Mouse (Mus musculus) natural killer cell, adult 2 months (primary cell): Measurements from ENCODE around the gene Vmn1r55.
"Not testable (repeated sequence)": the region's sequence is repeated elsewhere in the genome, so short reads cannot be mapped to it uniquely, and the experiment has no call there.

ENCODE experiments used
- DNase-seq, 2 experiments: peaks; one replicate each; pipeline ENCODE4 v3.0.0; 2022; ENCODE audit warnings: low spot score in 2 of 2

The Vmn1r55 gene

GRCm38 (mm10) chr7:5149570-5149969 lies at the start of gene Vmn1r55:
Gene Vmn1r55 (minus strand): TSS chr7:5149670.
- not testable (repeated sequence) for DNase-seq

DNA sequence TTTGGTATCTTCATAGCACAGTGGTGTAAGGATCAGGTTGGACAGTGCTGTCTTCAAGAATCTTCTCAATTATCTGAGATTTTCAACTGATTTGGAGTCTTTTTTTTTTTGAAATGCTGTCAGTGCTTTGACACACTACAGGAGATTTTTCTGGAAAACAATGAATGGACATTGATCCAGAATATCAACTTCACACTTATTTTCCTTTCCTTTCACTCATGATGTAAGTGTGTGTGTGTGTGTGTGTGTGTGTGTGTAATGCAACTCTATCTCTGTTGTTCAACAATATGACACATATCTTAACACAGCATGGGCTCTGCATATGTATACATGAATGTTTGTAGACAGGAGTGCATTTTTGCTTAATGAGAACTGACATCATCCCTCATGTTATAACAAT lies 47.2 kb upstream of the Vmn1r55 start, which contains the start of gene Vmn1r56:
Vmn1r56 (minus strand) TSS at position 101 of the 400 bp plus-strand sequence.
- DNase-seq = not testable (repeated sequence)

DNA sequence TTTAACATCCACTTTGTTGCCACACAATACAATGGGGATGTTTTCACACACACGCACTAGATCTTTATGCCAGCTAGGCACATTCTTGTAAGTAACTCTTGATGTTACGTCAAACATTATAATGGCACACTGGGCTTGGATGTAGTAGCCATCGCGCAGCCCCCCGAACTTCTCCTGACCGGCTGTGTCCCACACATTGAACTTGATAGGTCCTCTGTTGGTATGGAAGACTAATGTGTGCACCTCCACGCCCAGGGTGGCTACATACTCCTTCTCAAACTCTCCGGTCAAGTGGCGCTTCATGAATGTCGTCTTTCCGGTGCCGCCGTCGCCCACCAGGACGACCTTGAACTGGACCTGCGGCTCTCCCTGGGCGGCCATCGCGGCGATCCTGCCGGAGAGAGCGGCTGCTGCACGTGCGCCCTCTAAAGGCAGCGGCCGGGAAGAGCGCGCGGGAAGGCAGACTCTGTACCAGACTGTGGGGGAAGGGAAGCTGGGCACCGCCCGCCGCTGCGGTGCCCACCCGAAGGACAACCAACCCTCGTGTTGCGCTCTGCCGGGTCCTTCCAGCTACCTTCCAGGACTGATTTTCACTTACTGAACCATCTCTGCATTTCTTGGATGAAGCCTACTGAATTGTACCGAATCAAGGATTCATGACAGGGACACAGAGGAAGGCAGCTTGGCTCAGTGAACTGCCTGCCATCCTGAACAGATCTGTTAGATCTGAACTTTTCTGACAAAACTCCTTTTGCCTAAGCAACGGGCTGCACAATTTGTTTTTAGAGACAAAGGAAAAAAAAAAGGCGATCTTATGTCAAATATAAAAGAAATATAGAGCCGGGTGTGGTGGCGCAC lies 23.7 kb downstream of the Vmn1r55 start, which contains the start of gene Rasl2-9:
Rasl2-9 (minus strand) TSS at position 402 of the 858 bp plus-strand sequence.
- peak; percentile 26 to 70 for DNase-seq

DNA sequence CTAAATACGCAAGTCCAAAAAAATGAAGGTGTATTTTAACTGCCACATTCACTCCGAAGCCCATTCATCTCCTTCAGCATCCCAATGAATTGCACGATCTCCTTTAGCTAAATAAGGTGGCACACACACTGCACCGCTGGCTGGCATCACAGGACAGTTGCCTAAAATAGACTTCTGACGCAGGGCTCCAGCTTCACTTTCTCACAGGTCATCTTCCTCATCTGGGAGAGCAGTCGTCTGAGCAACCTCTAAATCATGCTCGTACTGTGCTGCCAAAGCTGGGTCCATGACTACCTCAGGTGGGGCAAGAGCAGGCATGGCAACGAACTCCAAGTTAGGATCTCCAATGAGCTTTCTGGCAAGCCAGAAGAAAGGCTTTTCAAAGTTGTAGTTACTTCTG lies 24.4 kb downstream of the Vmn1r55 start:
- DNase-seq = no peak

DNA sequence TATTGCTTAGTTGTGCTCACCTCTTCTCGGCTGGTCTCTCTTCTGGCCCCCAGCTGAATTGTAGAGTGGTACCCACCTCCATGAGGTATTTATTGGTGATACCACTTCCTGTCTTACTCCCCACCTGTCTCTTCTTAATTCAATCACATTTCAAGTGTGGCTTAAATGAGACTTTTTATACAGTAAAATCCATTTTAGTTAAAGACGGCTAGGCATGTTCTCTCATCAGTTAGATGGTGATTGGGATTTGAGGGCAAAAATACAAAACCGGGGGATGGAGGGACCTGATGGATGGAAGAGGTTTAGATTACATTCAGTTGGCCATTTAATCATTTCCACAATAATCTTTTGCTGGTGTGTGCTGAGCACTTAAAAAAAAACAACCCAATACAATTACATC lies 32.6 kb downstream of the Vmn1r55 start, which contains the start of gene Rfpl4:
Rfpl4 (minus strand) TSS at position 101 of the 400 bp plus-strand sequence.
- no peak for DNase-seq

- no peak for DNase-seq
Measured at GRCm38 (mm10) chr7:5112701-5113100, 36.8 kb downstream of the Vmn1r55 start.

GRCm38 (mm10) chr7:5109301-5109700 lies 40.2 kb downstream of the Vmn1r55 start:
- DNase-seq = no peak

GRCm38 (mm10) chr7:5108272-5108671 lies 41.2 kb downstream of the Vmn1r55 start:
- DNase-seq = no peak

DNA sequence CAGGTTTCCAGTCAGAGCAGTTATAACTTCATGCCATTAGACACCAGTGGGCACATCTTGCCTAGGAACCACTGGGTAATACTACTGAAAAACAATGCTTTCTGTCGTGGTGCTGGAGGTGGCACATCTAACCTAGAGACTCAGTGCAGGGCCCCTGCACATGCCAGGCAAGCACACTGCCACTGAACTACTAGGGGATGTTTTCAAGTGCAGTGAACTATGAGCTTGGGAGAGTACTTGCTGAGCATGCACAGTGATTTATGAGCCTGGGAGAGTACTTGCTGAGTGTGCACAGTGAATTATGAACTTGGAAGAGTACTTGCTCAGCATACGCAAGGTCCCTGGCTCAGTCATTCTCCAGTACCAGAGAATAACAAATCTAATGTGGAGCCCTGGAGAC lies 46.9 kb downstream of the Vmn1r55 start:
- DNase-seq = no peak

GRCm38 (mm10) chr7:5101066-5101663 lies 48.3 kb downstream of the Vmn1r55 start:
- DNase-seq = peak in 1 of 2 experiments; percentile 66

DNA sequence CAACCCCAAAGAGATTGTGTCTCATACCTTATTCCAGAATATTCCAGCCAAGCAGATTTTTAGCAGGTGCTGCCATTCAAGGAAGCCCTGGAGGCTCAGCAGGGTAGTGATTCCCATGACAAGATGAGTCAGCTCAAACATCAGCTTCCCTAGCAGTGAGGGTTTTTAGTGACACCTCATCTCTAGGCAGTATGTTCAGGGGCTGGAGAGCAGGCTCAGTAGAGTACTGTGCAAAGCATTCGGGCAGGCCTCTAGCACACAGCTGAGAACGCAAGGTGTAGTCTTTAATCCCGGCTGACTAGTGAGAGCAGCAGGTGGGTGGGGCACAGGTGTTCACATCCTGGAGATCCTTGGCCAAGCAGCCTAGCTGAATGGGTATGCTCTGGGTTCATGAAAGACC lies 49.7 kb downstream of the Vmn1r55 start:
- no peak for DNase-seq

GRCm38 (mm10) chr7:5098769-5099168 lies 50.7 kb downstream of the Vmn1r55 start:
- DNase-seq = no peak

DNA sequence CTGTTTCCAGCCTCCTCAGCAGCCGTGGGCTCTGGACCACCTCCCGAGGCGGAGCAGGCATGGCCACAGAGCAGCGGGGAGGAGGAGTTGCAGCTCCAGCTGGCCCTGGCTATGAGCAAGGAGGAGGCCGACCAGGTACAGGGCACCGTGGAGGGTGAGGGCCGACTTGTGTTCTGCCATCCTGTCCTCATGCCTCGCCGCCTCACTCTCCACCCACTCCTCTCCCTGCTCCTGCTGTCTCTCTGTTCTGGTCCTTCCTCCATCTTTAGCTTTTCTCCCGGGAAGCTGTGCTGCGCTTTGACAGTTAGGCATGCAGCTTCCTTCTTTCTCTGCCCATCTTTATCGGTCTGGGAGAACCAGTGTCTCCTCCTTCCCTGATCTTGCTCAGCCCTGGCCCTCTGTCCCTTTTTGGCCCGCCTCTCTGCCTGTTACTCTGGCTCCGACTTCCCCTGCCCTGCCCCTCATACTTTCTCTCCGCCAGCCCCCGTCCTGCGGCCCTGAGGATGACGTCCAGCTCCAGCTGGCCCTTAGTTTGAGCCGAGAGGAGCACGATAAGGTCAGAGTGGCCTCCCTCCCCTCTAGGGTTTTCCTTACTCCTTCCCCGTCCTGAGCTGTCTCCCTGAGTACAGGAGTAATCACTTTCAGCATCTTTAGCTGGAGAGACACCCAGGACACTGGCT lies 56.5 kb downstream of the Vmn1r55 start:
- no peak for DNase-seq

GRCm38 (mm10) chr7:5092381-5092780 lies 57.1 kb downstream of the Vmn1r55 start:
- no peak for DNase-seq

DNA sequence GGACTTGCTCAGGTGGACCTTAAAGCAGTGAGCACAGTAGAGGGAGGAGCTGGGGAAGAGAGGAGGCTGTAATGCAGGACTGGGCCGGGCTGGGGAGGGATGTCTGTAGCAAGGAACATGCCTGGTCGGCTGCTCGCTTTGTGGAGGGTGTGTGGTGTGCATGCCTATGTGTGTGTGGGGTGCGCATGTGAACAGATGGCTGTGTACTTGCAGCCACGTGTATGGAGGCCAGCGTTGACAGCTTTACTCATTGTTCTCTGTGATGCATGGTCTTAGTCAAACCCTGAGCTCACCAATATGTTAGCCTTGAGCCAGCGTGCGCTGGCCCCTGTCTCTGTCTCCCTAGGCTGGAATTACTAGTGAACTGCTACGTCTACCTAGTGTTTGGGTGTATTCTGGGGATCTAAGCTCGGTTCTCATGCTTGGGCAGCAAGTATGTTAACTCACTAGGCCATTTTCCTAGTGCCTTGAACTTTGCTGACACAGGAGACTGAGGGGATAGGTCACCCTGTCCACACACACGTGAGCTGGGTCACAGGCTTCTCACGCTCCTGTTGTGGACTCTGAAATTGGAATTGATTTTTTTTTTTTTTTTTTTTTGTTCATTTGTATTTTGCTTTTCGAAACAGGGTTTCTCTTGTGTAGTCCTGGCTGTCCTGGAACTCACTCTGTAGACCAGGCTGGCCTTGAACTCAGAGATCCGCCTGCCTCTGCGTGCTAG lies 58.3 kb downstream of the Vmn1r55 start:
- DNase-seq = no peak

GRCm38 (mm10) chr7:5089853-5090252 lies 59.6 kb downstream of the Vmn1r55 start:
- DNase-seq = no peak

DNA sequence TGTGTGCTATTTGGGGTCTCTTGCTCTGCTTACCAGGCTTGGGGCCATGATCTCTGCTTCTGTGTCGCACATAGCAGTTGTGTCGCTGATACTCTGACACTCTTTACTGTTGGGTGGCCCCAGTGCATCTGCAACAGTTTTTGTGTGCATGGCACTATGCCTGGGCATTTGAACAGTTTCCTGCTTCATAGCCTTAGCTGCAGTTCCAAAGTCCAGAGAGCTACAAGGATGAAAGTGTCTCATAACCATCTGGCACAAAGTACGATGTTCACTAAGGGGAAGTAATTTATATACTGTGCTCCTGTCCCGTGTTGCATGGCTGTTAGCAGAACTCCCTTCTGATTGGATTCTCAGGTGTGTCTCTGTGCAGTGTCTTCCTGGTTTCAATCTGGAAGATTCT lies 61.6 kb downstream of the Vmn1r55 start:
- no peak for DNase-seq

GRCm38 (mm10) chr7:5086921-5087440 lies 62.5 kb downstream of the Vmn1r55 start:
- no peak for DNase-seq

- DNase-seq = no peak
Measured at GRCm38 (mm10) chr7:5085512-5085911, 64.0 kb downstream of the Vmn1r55 start.

- peak in 1 of 2 experiments; percentile 59 for DNase-seq
Measured at GRCm38 (mm10) chr7:5083325-5084105, 66.0 kb downstream of the Vmn1r55 start.

GRCm38 (mm10) chr7:5081939-5082338 lies 67.5 kb downstream of the Vmn1r55 start:
- no peak for DNase-seq
